Mouse (Mus musculus): Measurements from ENCODE around the gene Sptan1.

- TF ChIP-seq CTCF (IDR thresholded peaks at IDR 0.05; ENCODE audit: control insufficient read depth, insufficient read depth, insufficient replicate concordance, low read depth, low read length): no peak
- TF ChIP-seq POLR2A (IDR thresholded peaks at IDR 0.05; ENCODE audit: control insufficient read depth, low read depth, low read length): 0 out of 2 replicates have a peak, but pooled peaks have one; percentile 4
Observed at GRCm38 (mm10) chr2:30061215-30062166, 96.1 kb downstream of the Sptan1 start.
